Mouse (Mus musculus): ENCODE data around the gene Upf3b.
"Not testable (repeated sequence)": the region's sequence is repeated elsewhere in the genome, so short reads cannot be mapped to it uniquely, and the experiment has no call there.

GRCm38 (mm10) chrX:37080345-37080744 lies 29.8 kb downstream of the Upf3b start:
- not testable (repeated sequence) for TF ChIP-seq EP300 (optimal IDR thresholded peaks at IDR 0.05); CTCF (IDR thresholded peaks at IDR 0.05; ENCODE audit: low read depth)
